Mouse (Mus musculus): Measurements from ENCODE around the gene Cep55.

Gene Cep55

DNA sequence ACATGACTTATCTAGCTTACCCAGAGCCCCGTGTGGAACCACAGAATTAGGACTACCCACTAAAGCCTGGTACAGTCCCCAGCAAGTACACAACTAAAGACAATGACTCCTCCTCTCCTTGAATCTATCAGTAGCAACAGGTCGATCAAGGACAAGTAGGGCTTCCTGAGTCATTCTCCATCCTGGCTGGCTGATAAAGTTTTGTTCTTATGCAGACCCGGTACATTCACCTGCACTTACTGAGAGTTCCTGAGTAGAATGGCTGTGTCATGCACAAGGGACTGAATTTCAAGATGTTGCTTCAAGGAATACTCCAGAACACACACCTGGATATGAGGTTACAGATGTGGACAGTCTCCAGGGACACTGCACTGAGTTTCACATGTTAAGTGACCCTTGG, 9.6 kb upstream of the Cep55 start:
- no peak for DNase-seq

DNA sequence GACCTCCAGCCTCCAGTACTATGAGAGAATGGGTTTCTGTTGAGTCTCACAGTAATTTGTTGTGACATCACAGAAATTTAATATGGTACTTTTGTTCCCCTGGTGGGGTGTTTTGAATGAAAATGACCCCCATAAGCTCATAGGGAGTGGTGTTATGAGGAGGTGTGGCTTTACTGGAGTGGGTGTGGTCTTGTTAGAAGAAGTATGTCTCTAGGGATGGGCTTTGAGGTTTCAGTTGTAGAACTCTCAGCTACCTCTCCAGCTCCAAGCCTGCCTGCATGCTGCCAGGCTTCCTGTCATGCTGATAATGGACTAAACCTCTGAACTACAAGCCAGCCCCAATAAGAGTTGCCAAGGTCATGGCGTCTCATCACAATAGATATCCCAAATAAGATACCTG, 5.1 kb upstream of the Cep55 start:
- DNase-seq = no peak

DNA sequence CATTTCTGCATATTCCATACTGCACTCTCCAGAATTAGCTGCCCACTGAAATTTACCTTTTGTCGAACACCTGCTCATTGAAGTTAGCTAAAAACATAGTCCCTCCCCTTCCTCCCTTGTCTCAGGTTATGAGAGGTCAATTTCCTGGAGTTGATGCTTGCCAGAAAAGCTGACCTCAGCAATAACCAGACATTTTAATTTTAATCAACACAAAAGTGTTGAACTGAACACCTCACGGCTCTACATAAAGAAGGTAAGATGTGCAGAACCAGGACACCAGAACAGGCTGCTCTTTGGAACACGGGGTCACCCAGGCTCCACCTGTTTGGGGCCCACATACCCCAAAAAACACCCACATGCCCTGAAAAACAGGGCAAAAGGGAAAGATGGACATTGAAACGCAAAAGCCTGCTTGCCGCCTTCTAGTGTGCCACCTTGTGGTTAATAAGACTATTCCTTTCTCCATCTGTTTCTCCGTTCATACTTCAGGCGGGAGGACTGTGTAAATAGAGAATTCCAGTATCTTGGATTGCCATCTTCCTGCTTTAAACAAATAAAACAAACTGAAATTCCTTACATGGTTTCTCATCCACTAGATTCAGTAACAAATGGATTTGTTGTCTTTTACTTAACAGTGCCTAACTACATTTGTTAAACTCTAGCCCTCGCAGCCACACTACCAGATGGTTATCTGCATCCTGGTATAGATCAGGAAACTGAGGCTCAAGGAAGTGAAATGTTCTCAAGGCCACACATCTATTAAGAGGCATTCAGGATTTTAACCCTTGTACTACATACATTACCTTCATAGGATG, 1.4 kb upstream of the Cep55 start:
- DNase-seq = no peak

DNA sequence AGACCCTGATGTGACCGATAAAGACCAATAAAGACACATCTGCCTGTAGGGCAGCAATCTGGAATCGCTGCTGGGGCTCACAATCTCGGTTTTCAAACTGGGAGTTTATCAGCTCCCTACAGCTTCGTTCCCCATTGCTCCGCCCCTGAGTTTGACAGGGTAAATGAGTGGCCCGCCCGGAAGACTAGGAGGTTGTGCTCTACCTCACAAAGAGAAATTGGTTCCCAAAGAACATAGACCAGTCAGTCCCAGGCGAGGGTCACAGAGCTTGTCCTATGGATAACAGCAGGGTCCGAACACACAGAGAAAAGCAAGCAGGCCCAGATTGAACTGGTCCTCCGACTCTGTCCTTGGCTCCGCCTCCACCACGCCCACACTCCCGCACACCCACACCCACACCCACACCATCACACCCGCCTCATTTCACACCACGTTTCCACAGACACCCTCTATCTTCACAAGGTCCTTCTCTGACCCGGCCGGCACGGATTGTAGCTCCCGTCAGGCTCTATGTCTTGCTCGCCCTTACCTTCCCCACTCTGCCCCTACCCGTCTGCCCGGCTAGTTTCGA, 577 bp upstream of the Cep55 start:
- peak; percentile 84 to 86 for DNase-seq

DNA sequence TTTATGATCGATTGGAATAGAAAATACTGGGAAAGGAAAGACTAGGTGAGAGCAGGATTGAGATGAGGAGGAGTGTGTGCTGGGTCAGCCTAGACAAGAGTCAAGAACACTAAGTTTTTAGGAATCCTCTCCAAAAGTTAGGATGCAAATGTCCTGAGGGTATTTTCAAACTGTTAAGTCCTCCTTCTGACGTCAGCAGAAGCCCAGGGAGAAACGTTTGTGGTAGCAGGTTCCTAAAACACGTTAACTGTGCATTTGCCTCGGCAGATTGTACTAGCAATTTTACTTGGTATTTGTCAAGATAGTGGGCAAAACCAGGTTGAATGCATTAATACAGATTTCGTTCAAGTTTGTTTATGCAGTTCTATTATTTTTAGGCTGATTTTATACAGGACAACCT, 987 bp downstream of the Cep55 start:
- no peak for DNase-seq

DNA sequence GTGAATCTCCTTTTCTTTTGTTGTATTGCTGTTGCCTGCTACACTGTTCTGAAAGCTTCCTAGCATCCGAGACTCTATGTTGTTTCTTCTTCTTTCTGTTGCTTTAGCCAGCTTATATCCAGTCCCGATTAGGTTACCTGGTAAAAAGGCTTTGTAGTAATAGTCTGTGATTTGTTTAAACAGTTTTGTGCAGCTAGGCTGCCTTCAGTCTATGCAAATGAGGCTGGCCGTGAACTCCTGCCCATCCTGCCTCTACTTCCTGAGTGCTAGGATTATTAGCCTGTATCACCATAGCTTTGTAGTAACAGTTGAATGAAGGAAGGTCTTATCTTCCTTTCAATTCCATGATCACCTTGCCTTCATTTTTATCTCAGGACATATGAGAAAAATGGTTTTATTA, 1.5 kb downstream of the Cep55 start:
- DNase-seq = no peak

DNA sequence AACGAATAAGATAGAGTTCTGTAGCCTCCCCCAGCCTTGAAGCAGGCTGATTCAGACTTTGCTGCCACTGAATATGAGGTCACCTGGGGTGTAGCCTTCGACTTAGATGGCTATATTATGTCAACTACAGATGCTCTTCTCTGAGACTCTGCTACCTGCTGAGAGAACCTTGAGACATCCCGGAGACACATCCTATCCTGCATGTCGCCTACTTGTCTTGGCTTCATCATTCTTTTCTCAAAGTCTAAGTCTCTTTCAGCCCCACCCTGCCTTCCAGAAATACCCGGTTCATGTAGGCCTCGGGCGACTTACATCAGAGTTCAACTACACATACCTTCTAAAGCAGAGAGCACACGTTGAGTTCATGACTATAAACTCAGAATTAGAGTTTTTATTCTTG, 2.1 kb downstream of the Cep55 start:
- no peak for DNase-seq

DNA sequence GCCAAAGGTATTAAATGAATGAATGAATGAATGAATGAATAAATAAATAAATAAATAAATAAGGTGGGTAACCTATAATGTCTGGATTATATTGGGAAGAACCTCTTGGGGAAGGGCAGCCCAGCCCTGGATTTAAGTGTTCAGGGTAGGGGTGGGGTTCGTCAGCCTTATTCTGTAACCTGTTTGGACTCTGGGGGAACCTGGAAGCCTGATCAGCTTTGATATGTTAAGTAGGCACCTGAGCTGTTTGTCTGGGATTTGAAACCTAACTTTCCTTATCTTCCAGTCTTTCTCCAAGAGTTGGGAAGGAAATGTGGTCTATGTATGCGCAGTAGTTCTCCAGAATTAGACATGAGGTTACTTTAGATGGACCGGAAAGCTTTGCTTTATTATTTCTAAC, 8.4 kb downstream of the Cep55 start:
- DNase-seq = no peak

DNA sequence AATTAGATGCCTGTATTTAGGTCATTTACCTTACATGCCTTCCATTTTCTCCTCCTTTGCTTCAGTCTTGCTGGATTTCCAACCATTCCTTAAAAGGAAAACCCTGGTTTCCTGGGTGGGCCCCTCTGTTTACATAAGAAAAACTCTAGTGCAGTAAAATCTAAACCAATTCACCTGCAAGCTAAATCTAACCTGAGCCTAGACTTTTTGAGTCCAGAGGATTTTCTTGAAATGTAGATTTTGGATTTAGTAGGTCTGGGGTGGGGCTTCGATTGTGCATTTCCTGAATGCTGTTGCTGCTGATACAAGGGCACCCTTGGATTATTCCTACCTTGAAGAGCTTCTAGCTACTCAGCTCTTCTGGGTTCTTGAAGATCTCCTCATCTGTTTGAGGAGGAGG, 9.2 kb downstream of the Cep55 start:
- no peak for DNase-seq

DNA sequence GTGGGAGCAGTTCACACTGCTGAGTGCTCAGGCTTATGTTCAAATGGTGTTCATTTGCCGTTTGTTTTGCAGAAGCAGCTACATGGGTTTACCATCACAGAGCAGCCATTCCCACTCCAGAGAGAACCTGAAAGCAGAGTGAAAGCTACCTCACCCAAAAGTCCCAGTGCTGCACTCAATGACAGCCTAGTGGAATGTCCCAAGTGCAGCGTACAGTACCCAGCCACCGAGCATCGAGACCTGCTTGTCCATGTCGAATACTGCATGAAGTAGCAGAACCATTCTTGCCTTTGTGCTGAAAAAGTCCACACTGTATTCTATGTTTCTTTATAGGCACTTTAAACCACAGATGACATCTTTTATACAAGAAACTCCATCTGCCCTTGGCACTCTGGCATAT, 18.4 kb downstream of the Cep55 start:
- no peak for DNase-seq

DNA sequence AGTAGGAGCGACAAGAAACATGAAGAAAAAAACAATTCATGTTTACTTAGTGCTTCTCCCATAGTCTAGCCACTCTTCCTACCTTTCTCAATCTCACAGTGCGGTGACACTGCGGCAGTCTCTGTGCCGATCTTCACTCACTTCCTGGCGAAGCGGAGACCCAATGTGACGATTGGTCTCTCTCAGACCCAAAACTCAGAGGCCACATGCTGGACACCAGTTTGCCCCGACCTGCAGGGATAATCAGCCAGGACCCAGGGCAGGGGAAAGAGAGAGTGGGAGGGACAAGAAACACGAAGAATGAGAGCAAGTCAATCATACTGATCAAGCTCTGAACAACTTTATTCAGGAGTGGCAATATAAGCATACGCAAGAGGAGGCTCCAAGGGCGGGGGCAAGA, 20.2 kb downstream of the Cep55 start:
- no peak for DNase-seq

DNA sequence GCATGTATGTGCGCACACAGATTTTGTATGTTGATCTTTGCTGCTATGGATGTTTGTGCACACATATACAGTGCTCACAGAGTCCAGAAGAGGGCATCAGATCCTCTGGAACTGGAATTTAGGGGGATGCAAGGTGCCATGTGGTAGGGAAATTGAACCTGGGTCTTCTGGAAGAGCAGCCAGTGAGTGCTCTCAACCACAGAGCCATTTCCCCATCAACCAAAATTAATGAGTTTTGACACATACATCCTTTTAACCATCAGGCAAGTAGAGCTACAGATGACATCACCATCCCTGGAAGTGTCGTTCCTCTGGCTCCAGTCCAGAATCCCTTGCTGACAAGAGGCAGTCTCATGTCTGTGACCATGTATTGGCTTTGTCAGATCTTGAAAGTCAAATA, 21.4 kb downstream of the Cep55 start:
- no peak for DNase-seq

DNA sequence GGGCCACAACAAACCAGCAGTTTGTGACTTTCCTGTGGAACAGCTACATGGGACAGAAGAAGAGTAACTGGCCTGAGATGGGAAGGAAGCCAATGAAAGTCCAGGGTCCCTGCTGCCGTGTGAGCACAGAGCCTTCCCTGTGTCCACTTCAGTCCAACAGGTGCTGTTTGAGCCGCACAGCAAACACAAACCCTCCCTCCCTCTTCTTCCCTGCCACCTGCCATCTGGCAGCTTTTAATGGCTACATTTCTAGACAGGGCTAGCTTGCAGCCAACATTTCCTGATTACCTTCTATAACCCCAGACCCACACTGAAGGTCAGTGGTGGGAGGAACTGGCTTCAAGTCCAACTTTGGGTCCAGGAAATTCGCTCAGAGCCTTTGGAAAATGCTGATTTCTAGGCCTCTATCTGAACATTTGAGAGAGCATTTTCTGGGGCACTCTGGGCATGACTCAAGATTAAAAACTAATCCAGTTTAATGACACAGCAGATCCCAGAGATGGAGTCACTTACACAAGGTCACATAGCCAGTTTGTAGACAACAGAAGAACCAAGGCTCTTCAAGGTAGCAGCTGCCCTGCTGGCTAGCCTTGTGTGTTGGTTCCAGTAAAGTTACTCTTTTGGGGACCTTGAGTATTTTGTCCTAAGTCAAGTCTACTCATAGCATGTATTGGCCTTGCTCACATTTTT, 23.2 kb downstream of the Cep55 start:
- no peak for DNase-seq

DNA sequence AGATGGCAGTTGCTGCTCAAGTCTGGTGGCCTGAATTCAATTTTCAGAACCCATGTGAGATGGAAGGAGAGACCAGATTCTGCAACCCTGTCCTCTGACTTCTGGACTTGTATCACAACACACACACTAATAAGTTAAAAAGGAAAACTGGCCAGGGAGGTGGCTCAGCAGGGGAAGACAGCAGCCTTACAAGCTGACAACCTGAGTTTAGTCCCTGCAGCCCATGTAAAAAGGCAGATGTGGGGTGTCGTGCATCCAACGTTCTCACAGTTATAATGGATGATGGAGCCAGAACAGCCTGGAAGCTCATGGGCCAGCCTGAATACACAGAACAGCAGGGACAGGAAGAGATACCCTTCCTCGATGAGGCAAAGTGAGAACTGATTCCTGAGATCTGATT, 26.6 kb downstream of the Cep55 start:
- DNase-seq = no peak

DNA sequence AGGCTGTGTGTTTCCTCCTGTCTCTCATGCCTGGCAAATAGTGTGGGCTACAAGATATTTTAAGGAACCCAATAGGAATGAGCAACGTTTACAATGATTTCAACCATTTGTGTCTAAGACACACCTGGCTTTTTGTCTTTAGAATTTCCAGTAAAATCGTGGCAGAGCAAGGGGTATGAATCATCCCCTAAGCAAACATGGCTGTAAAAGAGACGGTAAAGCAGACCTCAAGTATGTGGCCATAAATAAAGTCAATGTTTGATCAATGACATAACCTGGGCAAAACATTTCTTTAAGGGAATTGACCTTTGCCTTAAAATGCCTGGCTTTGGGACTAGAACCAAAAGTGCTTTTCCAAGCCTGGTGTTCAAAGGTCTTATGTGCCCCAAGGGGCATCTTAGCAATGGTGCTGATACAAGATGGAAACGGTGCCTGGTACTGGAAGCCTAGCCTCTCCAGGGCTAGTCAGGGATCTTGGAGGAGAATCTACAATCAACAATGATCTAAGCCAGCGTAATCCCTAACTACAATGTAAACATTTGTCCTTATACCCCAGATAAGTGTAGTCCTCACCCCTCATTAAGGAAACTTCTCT, 28.2 kb downstream of the Cep55 start:
- DNase-seq = no peak

DNA sequence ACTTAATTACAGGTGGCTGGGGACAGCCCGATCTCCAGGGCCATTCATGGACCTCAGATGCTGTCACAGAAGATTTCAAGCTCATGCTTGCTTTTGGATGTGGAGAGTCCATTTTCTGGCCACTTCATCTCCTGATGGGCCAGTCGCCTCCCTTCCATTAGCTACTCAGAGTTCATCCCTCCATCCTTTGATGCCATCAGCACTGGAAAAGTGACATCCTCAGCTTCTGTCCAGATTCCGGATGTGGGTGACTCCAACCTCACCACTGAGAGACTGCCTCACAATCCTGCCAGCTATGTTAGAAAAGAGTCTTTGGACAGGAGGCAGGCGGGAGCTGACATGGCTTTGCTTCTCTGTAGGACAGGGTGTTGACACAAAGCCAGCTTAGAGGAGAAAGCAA, 31.0 kb downstream of the Cep55 start:
- no peak for DNase-seq

DNA sequence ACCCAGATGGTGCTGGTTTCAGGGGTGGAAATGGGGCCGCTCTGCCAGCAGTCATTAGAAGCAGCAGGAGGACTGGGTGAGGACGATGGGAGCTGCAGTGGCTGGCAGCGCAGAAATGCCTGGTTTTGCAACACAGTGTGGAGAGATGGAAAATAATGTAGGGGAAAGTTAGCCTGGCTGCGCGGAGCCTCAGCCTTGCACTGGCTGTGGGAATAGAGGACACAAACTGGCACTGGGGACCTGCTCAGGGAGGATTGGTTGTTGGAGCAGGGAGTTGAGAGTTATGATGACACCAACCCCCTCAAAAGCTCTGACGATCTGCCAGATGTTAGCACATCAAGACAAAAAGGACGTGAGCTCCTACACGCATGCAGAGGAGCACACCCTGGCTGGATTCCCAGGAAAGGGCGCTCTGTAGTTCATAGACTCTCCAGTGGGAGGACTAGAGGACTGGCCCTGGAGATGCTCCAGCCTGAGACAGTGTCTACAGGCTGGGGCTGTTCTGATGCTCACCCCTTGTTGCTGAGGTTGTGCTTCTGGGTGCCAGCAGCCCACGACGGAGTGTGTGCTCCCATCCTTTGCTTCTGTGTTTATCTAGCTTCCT, 32.2 kb downstream of the Cep55 start:
- peak; percentile 41 to 60 for DNase-seq

DNA sequence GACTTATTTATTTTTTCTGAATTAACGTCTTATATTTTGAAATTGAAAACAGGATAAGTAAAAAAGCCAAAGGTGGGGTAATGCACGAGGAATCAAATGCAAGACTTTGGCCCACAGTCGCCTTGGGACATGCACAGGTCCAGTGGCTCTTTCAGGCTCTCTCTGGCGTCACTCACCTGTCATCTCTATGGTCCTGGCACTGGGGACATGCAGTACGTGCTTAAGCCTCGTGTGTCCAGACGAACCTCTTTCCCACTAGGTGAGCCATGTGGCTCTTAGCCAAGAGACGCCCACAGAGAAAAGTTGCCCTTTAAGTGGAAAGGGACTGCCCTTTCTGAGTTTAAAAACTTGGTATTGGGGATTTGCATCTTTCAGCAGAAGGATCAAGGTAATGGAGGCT, 34.5 kb downstream of the Cep55 start:
- no peak for DNase-seq

DNA sequence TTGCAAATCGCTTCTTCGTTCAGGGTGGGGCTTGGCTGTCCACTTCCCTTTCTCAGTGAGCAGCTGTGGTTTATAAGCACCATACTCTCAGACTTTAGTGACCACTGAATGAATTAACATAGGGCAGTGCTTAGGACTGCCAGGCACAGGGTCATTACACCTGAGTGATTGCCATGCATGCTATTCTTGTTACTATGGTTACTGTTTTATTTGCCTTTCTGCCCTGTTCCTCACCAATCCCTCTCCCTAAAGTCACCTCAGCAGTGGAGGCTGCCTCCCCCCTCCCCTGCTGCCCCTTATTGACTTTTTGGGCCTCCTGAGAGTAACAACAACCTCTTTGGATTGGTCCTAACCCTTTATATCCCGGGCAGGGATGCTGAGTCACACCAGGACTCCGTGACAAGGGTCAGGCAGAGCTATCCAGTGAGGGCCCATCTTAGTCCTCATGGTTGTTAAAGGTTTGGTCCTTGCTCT, 36.7 kb downstream of the Cep55 start:
- DNase-seq = peak in 1 of 2 experiments; percentile 12

DNA sequence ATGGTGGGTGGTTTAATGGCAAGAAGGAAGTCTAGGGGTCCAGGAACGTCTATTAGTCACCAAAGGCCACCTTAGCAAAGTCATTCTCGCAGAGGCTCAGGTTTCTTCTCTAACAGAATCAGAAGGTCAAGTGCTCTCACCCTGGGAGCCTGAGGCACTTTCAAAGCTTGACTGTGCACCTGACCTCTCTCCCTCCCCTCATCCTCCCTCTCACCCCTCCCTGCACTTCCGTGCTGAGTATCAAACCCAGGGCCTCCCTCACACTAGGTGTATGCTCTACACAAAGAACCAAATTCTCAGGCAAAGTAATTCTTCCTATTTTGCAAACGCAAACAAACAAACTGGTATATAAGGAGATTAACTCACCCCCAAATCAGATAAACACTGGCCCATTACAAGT, 41.4 kb downstream of the Cep55 start:
- no peak for DNase-seq

DNA sequence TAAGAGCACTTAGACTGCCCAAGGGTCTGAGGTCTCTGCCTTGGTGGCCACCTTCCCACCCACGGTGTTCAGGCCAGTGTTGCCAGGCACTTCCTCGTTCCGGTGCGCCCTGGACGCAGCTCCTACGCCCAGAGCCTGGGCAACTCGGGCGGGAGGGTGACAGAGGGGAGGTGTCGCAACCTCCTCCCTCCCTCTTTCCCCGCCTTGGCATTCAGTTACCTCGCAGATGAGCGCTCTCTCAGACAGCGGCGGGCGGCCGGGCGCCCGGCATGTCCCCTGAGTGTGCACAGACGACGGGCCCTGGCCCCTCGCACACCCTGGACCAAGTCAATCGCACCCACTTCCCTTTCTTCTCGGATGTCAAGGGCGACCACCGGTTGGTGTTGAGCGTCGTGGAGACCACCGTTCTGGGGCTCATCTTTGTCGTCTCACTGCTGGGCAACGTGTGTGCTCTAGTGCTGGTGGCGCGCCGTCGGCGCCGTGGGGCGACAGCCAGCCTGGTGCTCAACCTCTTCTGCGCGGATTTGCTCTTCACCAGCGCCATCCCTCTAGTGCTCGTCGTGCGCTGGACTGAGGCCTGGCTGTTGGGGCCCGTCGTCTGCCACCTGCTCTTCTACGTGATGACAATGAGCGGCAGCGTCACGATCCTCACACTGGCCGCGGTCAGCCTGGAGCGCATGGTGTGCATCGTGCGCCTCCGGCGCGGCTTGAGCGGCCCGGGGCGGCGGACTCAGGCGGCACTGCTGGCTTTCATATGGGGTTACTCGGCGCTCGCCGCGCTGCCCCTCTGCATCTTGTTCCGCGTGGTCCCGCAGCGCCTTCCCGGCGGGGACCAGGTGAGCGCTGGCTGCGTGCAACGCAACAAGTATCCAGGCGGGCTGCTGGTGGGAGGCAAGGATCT, 42.3 kb downstream of the Cep55 start, which contains the start of gene Ffar4:
Ffar4 (plus strand) TSS at position 214 of the 901 bp plus-strand sequence.
- peak; percentile 66 to 72 for DNase-seq

DNA sequence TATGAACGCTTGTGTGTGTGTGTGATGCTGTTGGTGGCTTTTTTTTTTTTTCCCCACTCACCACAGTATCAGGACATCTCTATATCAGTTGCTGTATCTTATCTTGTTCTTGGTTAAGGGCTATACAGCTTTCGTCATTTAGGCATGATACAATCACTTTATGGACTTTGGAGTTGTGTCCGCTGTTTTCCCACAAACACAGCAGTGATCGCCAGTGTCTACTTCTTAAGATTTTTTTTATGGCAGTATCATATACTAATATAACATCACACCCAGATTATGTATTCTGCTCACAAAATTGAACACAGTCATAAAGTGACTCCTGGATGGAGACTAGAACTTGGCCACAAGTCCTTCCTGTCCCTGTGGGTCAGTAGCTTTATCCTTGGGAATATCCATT, 53.1 kb downstream of the Cep55 start:
- DNase-seq = no peak
